Mouse (Mus musculus) Patski (cell line): Measurements from ENCODE around the gene Gm3685. TPM values are rescaled to one million over a fixed set of nuclear protein-coding genes. Genes with fewer than 3 reads are reported as not detected.
"Not testable (repeated sequence)": the region's sequence is repeated elsewhere in the genome, so short reads cannot be mapped to it uniquely, and the experiment has no call there.

ENCODE experiments used
- ATAC-seq: fragments of 100-300 bp; one replicate; pipeline ENCODE4 v1.8.0; 2021
- CTCF ChIA-PET: fragments of 350-600 bp; sonication (Branson Sonifier 250); formaldehyde crosslinking; loops from one replicate; lab custom pipeline; 2022; ENCODE audit warnings: inconsistent platforms; lab: Charles Lee
- POLR2A ChIA-PET: fragments of 350-600 bp; sonication (Branson Sonifier 250); formaldehyde crosslinking; loops from one replicate; lab custom pipeline; 2022; ENCODE audit warnings: antibody characterized with exemption, inconsistent platforms; lab: Charles Lee
- DNase-seq: peaks from one replicate; pipeline ENCODE4 v3.0.0-alpha.2; 2011; ENCODE audit warnings: low read depth, low spot score
- H3K27me3 ChIP-seq: fragments of 371-371 bp; one replicate; pipeline ENCODE4 v1.5.1; 2021
- CTCF ChIP-seq: fragments of 100-300 bp; IDR thresholded peaks from one replicate; pipeline ENCODE4 v1.5.1; 2021
- in situ Hi-C: fragments of 300-500 bp; cut with MboI; formaldehyde crosslinking; loops from 3 replicates; pipeline ENCODE4 v1.11.1; 2018; ENCODE audit warnings: low pct_unique_long_range_greater_than_20kb, mixed read lengths
- polyA plus RNA-seq: library from polyadenylated mRNA; unstranded; gene quantifications from one replicate; pipeline ENCODE4 v1.2.3, GENCODE M21; 2021

The Gm3685 gene
- not detected for polyA plus RNA-seq

DNA sequence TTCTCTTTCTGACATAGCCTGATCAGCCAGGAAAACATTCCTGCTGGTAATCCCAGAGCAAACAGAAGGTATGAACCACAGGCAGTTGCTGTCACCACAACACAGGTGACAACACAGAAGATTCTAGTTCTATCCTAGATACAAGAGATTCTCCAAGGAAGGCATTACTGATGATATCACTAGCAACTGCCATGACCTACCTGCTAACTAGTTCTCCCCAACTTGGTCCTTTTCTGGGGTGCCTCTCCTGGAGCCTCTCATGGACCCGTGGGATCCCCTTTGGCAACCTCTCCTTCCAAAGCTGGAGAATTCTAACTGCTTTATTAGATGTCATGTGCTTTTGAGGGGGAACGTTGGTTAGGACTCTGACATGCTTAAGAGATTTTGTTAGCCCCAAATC, at the start of gene Gm3685:
Gm3685 (minus strand) TSS at position 101 of the 400 bp plus-strand sequence.
- ATAC-seq, CTCF ChIA-PET, in situ Hi-C loops, POLR2A ChIA-PET, H3K27me3 ChIP-seq, DNase-seq: not testable (repeated sequence)

DNA sequence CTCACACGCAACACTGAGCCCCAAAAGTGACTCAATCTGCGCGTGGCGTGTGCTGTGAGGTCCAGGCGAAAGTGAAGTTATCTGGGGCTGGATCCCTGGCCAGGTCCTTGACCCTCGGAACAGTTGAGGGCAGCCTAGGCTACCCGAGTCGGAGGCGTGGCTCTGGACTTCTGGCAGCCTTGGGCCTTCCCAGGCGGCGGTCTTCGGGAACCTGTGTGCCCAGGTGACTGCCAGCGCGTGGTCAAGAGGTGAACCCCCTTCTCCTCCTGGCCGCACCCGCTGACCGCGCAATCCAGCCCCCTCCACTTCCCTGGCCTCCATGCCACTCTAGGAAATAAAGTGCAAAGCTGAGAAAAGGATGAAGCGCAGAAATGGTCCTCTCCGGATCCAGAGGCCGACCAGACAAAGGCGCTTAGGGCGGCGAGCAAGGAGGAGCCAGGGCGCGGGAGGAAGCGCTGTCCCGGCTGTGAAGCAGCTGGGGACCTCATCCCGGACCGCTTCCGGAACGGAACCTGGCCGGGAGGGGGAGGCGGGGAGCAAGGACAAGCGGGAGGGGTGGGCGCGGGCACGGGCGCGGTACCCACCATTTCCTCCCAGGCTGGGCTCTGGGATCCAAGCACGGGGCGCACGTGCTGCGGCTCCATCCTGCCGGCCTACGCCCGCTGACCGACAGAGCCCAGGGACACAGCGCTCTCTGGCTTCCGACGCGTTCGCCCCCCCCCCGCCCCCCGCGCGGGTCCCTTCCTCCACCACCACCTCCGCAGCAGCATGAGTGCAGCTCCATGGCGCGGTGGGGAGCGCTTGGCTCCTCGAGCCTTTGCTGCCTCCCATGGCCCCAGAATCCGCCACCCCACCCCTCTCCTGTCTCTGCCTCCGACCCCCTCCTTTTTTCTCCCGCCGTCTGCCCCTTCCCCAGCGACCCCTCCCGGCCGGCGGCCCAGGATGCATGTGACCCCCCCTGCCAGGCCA, 17.7 kb downstream of the Gm3685 start, which contains the start of gene Gm10406:
Gm10406 (minus strand) TSS at position 669 of the 969 bp plus-strand sequence.
- H3K27me3 ChIP-seq, in situ Hi-C loops, POLR2A ChIA-PET, DNase-seq, CTCF ChIA-PET, ATAC-seq: not testable (repeated sequence)

DNA sequence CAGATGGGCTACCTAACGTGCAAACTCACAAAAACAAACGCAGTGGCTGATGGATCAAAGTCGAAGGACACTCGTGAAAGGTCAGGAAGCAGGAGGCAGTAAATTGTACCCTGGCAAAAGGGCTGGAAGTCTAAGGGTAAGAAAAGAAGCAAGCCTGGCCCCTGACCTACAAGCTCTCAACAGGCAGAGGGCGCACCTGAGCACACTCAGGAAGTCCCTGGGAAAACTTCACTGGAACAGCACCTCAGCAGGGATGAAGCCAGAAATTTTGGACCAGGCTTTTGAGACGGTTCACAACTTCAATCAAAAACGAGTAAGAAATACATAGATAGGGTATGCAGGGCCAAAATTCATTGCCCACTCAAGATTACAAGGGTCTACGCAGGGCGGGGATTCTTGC, 18.5 kb downstream of the Gm3685 start:
- peak; percentile 57 for TF ChIP-seq CTCF
- in situ Hi-C loops, H3K27me3 ChIP-seq, CTCF ChIA-PET, ATAC-seq, DNase-seq, POLR2A ChIA-PET: not testable (repeated sequence)

Other genes starting within 250 kb of the Gm3685 start
- gene Gm3642, start 204.7 kb downstream of the Gm3685 start, polyA plus RNA-seq = not detected
- gene Gm3667, start 155.0 kb downstream of the Gm3685 start, polyA plus RNA-seq = not detected
- not detected for gene Gm6356, start 71.2 kb downstream of the Gm3685 start, polyA plus RNA-seq
- not detected for gene Gm10406, start 17.5 kb downstream of the Gm3685 start, polyA plus RNA-seq
- 0.45 TPM for gene Gm3696, start 55.7 kb upstream of the Gm3685 start, polyA plus RNA-seq
- not detected for gene Gm6676, start 80.4 kb upstream of the Gm3685 start, polyA plus RNA-seq
- 0.87 TPM for gene Gm3512, start 129.6 kb upstream of the Gm3685 start, polyA plus RNA-seq
- not detected for gene Gm16434, start 149.6 kb upstream of the Gm3685 start, polyA plus RNA-seq
- not detected for gene Gm3727, start 219.7 kb upstream of the Gm3685 start, polyA plus RNA-seq